Mouse (Mus musculus) embryo, embryonic 9.5 days (tissue): ENCODE data around the gene Mgat3.

Experiments
- DNase-seq: peaks from one replicate; pipeline ENCODE4 v3.0.0-alpha.2; 2017; ENCODE audit errors: extremely low spot score

Gene Mgat3

DNA sequence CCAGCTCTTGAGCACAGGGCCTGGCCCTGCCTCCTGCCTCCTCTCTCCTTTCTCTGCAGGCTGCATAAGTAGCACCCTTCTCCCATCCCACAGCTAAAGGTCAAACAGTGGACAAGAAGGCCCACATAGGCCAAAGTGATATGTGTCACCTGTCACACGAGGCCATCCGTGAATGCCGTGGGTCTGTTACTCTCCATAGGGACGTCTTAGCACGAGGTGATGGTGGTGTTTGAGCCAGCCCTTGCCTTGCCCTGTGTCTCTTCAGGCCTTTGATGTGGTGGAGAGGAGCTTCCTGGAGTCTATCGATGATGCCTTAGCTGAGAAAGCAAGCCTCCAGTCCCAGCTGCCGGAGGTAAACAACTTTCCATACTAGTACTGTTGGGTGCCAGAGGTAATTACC, 24.0 kb upstream of the Mgat3 start:
- DNase-seq: no peak

DNA sequence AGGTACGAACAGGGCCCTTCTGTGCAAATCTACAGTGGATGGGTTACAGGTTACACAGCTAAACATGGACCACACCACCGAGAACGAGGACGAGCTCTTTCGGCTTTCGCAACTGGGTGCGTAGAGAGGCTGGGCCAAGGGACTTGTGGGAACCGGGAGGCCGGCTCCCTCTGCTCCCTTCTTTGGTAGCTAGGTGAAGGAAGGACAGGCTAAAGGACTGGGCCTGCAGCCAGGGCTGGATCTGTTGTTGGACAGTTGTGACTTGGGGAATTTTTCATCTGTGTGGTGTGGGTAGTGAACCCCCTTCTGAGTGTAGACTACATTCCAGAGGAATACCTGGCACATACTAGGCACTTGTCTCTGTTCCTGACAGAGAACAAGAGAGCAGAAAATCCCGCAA, 20.9 kb upstream of the Mgat3 start:
- no peak for DNase-seq

GRCm38 (mm10) chr15:80153757-80154156, 19.8 kb upstream of the Mgat3 start:
- no peak for DNase-seq

DNA sequence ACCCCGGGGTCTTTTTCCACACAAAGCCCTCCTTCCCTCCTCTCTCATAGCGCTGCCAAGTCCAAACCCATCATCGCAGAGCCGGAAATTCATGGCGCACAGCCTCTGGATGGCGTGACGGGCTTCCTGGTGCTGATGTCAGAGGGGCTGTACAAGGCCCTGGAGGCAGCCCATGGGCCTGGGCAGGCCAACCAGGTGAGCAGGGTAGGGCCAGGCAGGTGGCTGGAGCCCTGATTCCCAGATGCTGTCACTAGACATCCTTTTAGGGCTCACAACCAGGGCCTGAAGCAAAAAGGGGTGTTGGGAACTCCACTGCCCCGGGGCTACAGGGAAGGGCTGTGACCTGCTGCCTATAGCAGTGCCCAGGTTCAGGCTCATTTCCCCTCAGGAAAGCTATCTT, 17.8 kb upstream of the Mgat3 start:
- DNase-seq: no peak

DNA sequence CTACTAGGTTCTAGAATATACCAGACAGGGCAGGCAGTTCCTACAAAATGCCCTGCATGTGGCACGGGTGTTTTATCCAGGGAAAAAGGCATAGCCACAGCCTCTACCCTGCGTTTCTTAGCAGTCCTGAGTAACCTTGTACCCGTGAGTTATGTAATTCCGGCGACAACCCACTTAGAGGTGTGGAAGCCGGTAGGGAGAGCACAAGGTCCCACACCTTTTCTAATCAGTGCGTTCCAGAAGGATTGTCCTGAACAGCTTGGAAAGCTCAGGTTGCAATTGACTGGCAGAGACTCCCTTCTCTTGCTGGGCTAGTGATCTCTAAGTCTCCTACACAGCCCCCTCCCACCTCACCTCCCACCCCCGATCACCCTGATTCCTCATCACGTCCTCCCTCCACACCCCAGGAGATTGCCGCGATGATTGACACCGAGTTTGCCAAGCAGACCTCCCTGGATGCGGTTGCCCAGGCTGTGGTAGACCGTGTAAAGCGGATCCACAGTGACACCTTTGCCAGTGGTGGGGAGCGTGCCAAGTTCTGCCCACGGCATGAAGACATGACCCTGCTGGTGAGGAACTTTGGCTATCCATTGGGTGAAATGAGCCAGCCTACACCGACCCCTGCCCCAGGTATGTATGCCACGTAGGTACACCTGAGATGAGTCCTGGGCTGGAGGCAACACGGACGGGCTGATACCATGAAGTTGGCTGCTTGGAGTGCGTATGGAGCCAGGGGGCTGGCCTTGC, 16.2 kb upstream of the Mgat3 start:
- no peak for DNase-seq

DNA sequence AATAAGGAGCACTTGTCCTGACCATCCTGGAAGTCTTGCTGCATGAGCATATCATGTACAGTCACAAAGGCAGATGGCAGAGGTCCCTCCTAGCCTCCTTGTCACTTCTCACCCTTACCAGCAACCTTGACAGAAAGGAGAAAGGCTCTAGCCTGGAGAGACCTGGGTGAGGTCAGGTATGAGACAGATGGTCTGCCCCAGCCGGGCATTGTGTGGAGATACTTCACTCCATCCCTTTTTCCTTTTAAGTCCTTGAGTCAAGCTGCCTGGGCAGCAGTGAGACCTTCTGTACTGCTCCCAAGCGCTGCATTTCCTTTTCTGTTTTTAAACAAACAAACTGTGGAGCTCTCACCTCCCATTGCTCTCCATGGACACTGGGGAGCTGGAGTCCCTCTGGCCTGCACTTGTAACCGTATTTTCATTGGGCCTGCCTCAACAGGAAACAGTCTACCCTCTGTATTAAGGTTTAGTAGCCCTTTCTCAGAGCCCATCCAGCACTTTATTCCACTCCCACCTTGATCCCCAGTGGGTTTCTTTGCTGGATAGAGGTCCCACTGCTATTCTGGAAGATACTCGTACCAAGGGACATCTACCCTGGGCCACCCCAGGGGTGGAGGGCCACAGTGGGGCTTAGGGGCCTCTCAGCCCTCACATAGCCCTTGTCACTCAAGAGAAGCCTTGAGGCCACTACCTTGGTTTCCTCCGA, 15.4 kb upstream of the Mgat3 start:
- no peak for DNase-seq

- no peak for DNase-seq
These were observed 14.8 kb upstream of the Mgat3 start for GRCm38 (mm10) chr15:80158707-80159090.

GRCm38 (mm10) chr15:80159286-80159901, 14.1 kb upstream of the Mgat3 start:
- peak; percentile 62 for DNase-seq

- no peak for DNase-seq
These were observed 13.3 kb upstream of the Mgat3 start for GRCm38 (mm10) chr15:80160223-80160622.

- no peak for DNase-seq
These were observed 12.8 kb upstream of the Mgat3 start for GRCm38 (mm10) chr15:80160726-80161125.

DNA sequence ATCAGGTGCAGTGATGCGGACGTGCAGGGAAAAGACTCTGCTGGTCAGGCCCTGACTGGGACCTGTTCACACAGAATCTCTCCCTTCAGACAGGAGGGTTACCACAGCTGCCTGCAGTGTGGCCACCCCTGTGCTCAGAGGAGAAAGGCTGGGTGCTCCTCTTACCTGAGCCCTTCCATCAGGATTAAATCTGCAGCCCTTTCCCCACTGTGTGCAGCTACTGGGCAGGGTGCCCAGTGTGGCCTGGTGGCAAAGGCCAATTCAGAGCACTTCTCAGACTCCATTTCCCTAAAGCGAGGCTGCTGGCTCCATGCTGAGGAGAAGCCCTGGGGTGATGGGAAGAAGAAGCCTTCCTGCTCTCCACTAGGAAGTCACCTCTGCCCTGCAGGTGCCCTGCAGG, 12.3 kb upstream of the Mgat3 start:
- no peak for DNase-seq

DNA sequence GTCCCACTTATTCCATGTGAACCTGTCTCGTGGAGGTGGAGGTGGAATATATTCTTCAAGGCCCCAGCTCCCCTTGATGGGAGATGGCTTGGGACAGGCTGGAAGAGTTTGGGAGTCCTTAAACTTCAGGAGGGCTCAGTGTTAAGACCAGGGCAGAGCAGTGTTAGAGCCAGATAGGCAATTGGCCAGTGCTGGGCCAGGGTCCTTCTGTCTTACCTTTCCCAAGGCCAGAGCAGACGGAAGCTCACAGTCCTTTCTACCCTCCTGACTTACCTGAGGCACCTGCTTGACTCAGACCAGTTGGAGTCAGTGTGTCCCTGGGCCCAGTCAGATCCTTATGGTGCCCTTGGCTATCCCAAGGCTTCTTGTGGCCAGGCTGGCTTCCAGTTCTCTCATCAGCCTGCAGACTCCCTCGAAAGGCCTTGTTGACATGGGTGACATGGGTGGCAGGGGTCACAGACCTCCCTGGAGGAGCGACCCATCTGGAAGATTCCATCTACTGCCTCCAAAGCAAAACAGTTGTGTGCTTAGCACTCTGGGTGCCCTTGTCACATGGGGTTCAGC, 11.0 kb upstream of the Mgat3 start:
- no peak for DNase-seq

DNA sequence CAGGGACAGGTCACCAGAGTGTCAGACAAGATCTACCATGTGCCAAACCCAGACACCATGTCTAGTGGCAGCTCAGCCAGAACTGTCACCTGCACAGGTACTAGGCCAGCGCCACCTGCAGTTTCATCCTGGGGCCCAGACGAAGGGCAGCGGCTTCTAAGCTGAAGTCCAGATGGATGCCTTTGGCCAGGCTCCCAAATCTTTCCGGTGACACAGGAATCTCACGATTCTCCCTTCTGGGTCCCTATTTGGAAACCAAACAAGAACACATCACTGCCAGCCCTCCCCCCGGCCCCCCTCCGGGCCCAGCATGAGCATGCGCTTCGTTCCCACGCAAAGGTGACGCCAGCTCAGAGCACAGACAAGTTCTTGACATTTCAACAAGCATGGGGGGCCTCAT, 10.2 kb upstream of the Mgat3 start:
- no peak for DNase-seq

- no peak for DNase-seq
These were observed 9.8 kb upstream of the Mgat3 start for GRCm38 (mm10) chr15:80163716-80164115.

GRCm38 (mm10) chr15:80165396-80165795, 8.1 kb upstream of the Mgat3 start:
- no peak for DNase-seq

GRCm38 (mm10) chr15:80169484-80169883, 4.0 kb upstream of the Mgat3 start:
- no peak for DNase-seq

- DNase-seq: no peak
These were observed 3.2 kb upstream of the Mgat3 start for GRCm38 (mm10) chr15:80170357-80170756.

GRCm38 (mm10) chr15:80171286-80171685, 2.2 kb upstream of the Mgat3 start:
- DNase-seq: peak; percentile 48

- DNase-seq: peak; percentile 19
These were observed 1.7 kb upstream of the Mgat3 start for GRCm38 (mm10) chr15:80171791-80172190.

- peak; percentile 58 for DNase-seq
These were observed 468 bp downstream of the Mgat3 start for GRCm38 (mm10) chr15:80173781-80174597.

DNA sequence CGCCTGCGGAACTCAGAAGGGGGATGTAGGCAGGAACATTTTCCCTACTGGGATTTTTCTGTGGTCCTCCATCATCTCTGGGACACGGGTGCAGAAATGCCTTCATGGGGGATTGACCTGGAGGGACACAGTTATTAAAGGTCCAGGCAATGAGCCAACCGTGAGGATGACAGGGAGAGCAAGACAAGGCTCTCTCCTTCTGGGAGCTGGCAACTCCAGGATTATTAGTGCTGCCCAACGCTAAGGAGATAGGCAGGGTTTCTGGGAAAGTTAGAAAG, 1.0 kb downstream of the Mgat3 start:
- no peak for DNase-seq

- DNase-seq: no peak
These were observed 1.8 kb downstream of the Mgat3 start for GRCm38 (mm10) chr15:80175316-80175715.
